Comparison of ENCODE assay signal across 19 mouse cellular contexts in the genomic region with DNA sequence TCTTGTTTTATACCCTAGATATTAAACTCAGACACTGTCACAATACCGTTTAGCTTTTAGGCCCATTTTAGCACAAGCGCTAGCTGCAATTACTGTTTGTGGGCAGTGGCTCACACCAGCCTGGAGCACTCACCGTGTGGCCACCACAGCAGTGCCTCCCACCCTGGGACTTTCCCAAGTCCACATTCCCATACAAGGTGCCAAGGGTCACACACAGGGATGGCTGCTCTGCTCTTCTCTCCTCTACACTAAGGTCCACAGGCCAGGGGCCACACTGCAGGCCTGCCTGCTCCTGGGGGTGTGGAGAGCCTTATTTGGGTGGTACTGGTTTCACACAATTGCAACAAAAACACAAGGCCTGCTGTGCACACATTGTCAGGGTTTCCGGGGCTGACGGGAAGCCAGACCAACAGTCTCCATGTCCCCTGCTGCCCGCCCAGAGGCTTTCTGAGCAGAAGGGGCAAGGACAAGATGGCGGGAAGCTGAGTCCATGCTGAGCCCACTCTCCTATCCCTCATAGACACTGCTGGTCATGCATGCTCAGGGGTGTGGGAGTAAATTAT. TPM values are rescaled to one million over a fixed set of nuclear protein-coding genes. Genes with fewer than 3 reads are reported as not detected.
DNase-seq lines count a peak whose midpoint lies in the region; ATAC-seq and TF ChIP-seq lines count a peak whose summit lies in the region.
"Had no signal": no experiment of that assay in that cellular context is flagged by ENCODE, and none has a peak within 500 bp of the region (broad histone marks: within the 10 kb centered on the region; RNA-seq: fewer than 3 reads in every experiment).

No protein-coding gene starts in this region.

- H3K36me3 ChIP-seq in hindbrain, embryonic 10.5 days, result peaks cover 54% of the 10 kb centered on the region
- peaks cover 22% of the 10 kb centered on the region for H3K36me3 ChIP-seq in hindbrain, embryonic 12.5 days
- no peaks in the 10 kb centered on the region; the same call in none of the 2 replicates for H3K36me3 ChIP-seq in liver, embryonic 14.5 days (replicated peaks; ENCODE audit: control insufficient read depth, insufficient read depth, low read depth)
- H3K36me3 ChIP-seq in forebrain, embryonic 15.5 days, result 0 out of 2 replicates have a peak, but pooled peaks cover 11% of the 10 kb centered on the region

- no peak for ATAC-seq in hindbrain, embryonic 12.5 days (ENCODE audit: low FRiP score)
- ATAC-seq in liver, embryonic 14.5 days (ENCODE audit: insufficient read depth), result peak; percentile 44
- ATAC-seq in forebrain, embryonic 15.5 days (replicated peaks), result no peak

- peaks cover 7% of the 10 kb centered on the region; the same call in 1 of the 2 replicates for H3K27me3 ChIP-seq in hindbrain, embryonic 10.5 days (ENCODE audit: insufficient read depth, poor library complexity, severe bottlenecking)
- H3K27me3 ChIP-seq in hindbrain, embryonic 12.5 days, result peaks cover 12% of the 10 kb centered on the region; the same call in 1 of the 2 replicates
- H3K27me3 ChIP-seq in liver, embryonic 14.5 days (ENCODE audit: control insufficient read depth, insufficient read depth, low read length), result no peaks in the 10 kb centered on the region
- H3K27me3 ChIP-seq in forebrain, embryonic 15.5 days, result no peaks in the 10 kb centered on the region
- H3K27me3 ChIP-seq: embryonic facial prominence, embryonic 15.5 days; limb, embryonic 15.5 days; stomach, embryonic 15.5 days had no signal

- DNase-seq in cerebellum, adult 9-10 months, result peak; percentile 39
- no peak for DNase-seq in cerebellum, adult 8-10 months
- no peak for DNase-seq in hindbrain, embryonic 10.5 days (ENCODE audit: low spot score)
- no peak for DNase-seq in layer of hippocampus, adult 2 months (ENCODE audit: low spot score in 2 of 2)
- no peak for DNase-seq in layer of hippocampus, postnatal 14 days (ENCODE audit: low spot score in 2 of 2)
- peak in 2 of 3 experiments; percentile 10 to 19 for DNase-seq in liver, embryonic 14.5 days (ENCODE audit: low read depth in 3 of 3, low spot score in 3 of 3)
- DNase-seq: cerebellum, adult 2 months; gastrocnemius, postnatal 36 days; lung, postnatal 10 days; right cerebral cortex, adult 18-20 months; thymus, adult 2 months had no signal

- H3K4me2 ChIP-seq in hindbrain, embryonic 12.5 days (replicated peaks), result no peak overlapping the region
- no peak overlapping the region for H3K4me2 ChIP-seq in liver, embryonic 14.5 days (ENCODE audit: low read depth)
- H3K4me2 ChIP-seq in forebrain, embryonic 15.5 days (replicated peaks), result no peak overlapping the region
- H3K4me2 ChIP-seq: embryonic facial prominence, embryonic 15.5 days; hindbrain, embryonic 13.5 days; limb, embryonic 15.5 days; stomach, embryonic 15.5 days had no signal

- no peak overlapping the region for H3K9ac ChIP-seq in hindbrain, embryonic 12.5 days
- no peak overlapping the region for H3K9ac ChIP-seq in liver, embryonic 14.5 days (replicated peaks)
- H3K9ac ChIP-seq in forebrain, embryonic 15.5 days (replicated peaks), result no peak overlapping the region
- H3K9ac ChIP-seq: embryonic facial prominence, embryonic 15.5 days; hindbrain, embryonic 13.5 days; limb, embryonic 15.5 days; stomach, embryonic 15.5 days had no signal

- H3K27ac ChIP-seq in hindbrain, embryonic 10.5 days, result peak overlapping the region; percentile 26; the same call in 1 of the 2 replicates
- H3K27ac ChIP-seq in hindbrain, embryonic 12.5 days, result no peak overlapping the region
- peak overlapping the region; percentile 76 for H3K27ac ChIP-seq in layer of hippocampus, adult 2 months
- no peak overlapping the region for H3K27ac ChIP-seq in liver, embryonic 14.5 days
- H3K27ac ChIP-seq in forebrain, embryonic 15.5 days (replicated peaks), result no peak overlapping the region
- H3K27ac ChIP-seq: embryonic facial prominence, embryonic 15.5 days; hindbrain, embryonic 13.5 days; limb, embryonic 15.5 days had no signal

- 78% methylated on average over 7 of the region's 7 CpGs for WGBS in hindbrain, embryonic 10.5 days
- WGBS in hindbrain, embryonic 12.5 days, result 79% methylated on average over 7 of the region's 7 CpGs
- 77% methylated on average over 7 of the region's 7 CpGs for WGBS in liver, embryonic 14.5 days (ENCODE audit: insufficient replicate concordance)
- WGBS in forebrain, embryonic 15.5 days, result 84% methylated on average over 7 of the region's 7 CpGs

- H3K4me1 ChIP-seq in hindbrain, embryonic 10.5 days (replicated peaks), result peaks cover 51% of the 10 kb centered on the region
- peaks cover 31% of the 10 kb centered on the region for H3K4me1 ChIP-seq in hindbrain, embryonic 12.5 days
- H3K4me1 ChIP-seq in liver, embryonic 14.5 days (replicated peaks; ENCODE audit: control insufficient read depth in 2 of 2, insufficient read depth in 2 of 2, low read length in 1 of 2), result peaks cover 0 to 5% of the 10 kb centered on the region in 2 experiments; a peak in 1 of 4 replicates
- H3K4me1 ChIP-seq in forebrain, embryonic 15.5 days, result peaks cover 25% of the 10 kb centered on the region

- TF ChIP-seq CTCF in layer of hippocampus, adult 2 months (conservative IDR thresholded peaks at IDR 0.05), result no peak
- TF ChIP-seq CTCF in liver, embryonic 14.5 days (IDR thresholded peaks at IDR 0.05; ENCODE audit: low read depth), result no peak

- TF ChIP-seq EP300 in liver, embryonic 14.5 days (IDR thresholded peaks at IDR 0.05; ENCODE audit: low read depth), result no peak

- no peaks in the 10 kb centered on the region for H3K9me3 ChIP-seq in hindbrain, embryonic 10.5 days
- H3K9me3 ChIP-seq in hindbrain, embryonic 12.5 days (replicated peaks), result no peaks in the 10 kb centered on the region
- no peaks in the 10 kb centered on the region for H3K9me3 ChIP-seq in liver, embryonic 14.5 days (ENCODE audit: control insufficient read depth, low read length)
- no peaks in the 10 kb centered on the region for H3K9me3 ChIP-seq in forebrain, embryonic 15.5 days
- H3K9me3 ChIP-seq: embryonic facial prominence, embryonic 15.5 days; hindbrain, embryonic 13.5 days; limb, embryonic 15.5 days; stomach, embryonic 15.5 days had no signal

- H3K4me3 ChIP-seq in hindbrain, embryonic 10.5 days, result no peak overlapping the region
- H3K4me3 ChIP-seq in hindbrain, embryonic 12.5 days, result no peak overlapping the region
- H3K4me3 ChIP-seq in layer of hippocampus, adult 2 months, result no peak overlapping the region
- H3K4me3 ChIP-seq in liver, embryonic 14.5 days (ENCODE audit: insufficient read depth in 1 of 2, low read depth in 2 of 2, low read length in 2 of 2), result no peak overlapping the region
- H3K4me3 ChIP-seq in forebrain, embryonic 15.5 days, result no peak overlapping the region
- H3K4me3 ChIP-seq: embryonic facial prominence, embryonic 15.5 days; hindbrain, embryonic 13.5 days; limb, embryonic 15.5 days; stomach, embryonic 15.5 days had no signal

RNA-seq across cellular contexts. Expression of a gene that starts 9.8 kb away (rescaled TPM):
- 395 and 442 TPM in 2 replicates for polyA plus RNA-seq in hindbrain, embryonic 10.5 days (2016; fragmentation: Nextera tagmentation; extraction: Ambion mirVana)
- polyA plus RNA-seq in hindbrain, embryonic 12.5 days (2016; fragmentation: Nextera tagmentation; extraction: Ambion mirVana), result 263 and 312 TPM in 2 replicates
- 100 to 1,000 TPM; 182 to 220 TPM for total RNA-seq in layer of hippocampus, adult 2 months (2021)
- 100 to 1,000 TPM; 165 to 168 TPM for total RNA-seq in layer of hippocampus, postnatal 14 days (2021)
- polyA plus RNA-seq in liver, embryonic 14.5 days (2012; rRNA removed), result 73.6 and 129 TPM in 2 replicates
- 204 and 208 TPM in 2 replicates for polyA plus RNA-seq in liver, embryonic 14.5 days (2014; fragmentation: Nextera tagmentation; extraction: Ambion mirVana)
- 278 and 295 TPM in 2 replicates for polyA plus RNA-seq in forebrain, embryonic 15.5 days (2015; fragmentation: Nextera tagmentation; extraction: Ambion mirVana)

RNA-seq across cellular contexts. Expression of a gene that starts 43.7 kb away (rescaled TPM):
- polyA plus RNA-seq in hindbrain, embryonic 10.5 days (2016; fragmentation: Nextera tagmentation; extraction: Ambion mirVana), result 0.06 and 0.31 TPM in 2 replicates
- 0.40 and 0.54 TPM in 2 replicates for polyA plus RNA-seq in hindbrain, embryonic 12.5 days (2016; fragmentation: Nextera tagmentation; extraction: Ambion mirVana)
- total RNA-seq in layer of hippocampus, adult 2 months (2021), result under 1 TPM; 0.15 to 0.20 TPM
- total RNA-seq in layer of hippocampus, postnatal 14 days (2021), result under 1 TPM in 1 of 2 experiments, not detected in 1; 0.36 TPM
- 0.02 TPM in 1 of 2 replicates, not detected in the other for polyA plus RNA-seq in liver, embryonic 14.5 days (2012; rRNA removed)
- 0.04 TPM in 1 of 2 replicates, not detected in the other for polyA plus RNA-seq in liver, embryonic 14.5 days (2014; fragmentation: Nextera tagmentation; extraction: Ambion mirVana)
- 0.17 and 0.31 TPM in 2 replicates for polyA plus RNA-seq in forebrain, embryonic 15.5 days (2015; fragmentation: Nextera tagmentation; extraction: Ambion mirVana)
- total RNA-seq: midbrain, postnatal 0 days had no signal
- polyA plus RNA-seq: intestine, embryonic 14.5 days; midbrain, postnatal 0 days had no signal

Comparison
In these comparisons a context has a peak if more than half of its experiments do, and no peak if none do; other contexts are left out.
1. DNase-seq: peak in cerebellum, adult 9-10 months (single experiment) and liver, embryonic 14.5 days (2 of 3); none in cerebellum, adult 8-10 months (single experiment), hindbrain, embryonic 10.5 days (single experiment), layer of hippocampus, adult 2 months (0 of 2) and layer of hippocampus, postnatal 14 days (0 of 2).
2. H3K27ac ChIP-seq: peak in hindbrain, embryonic 10.5 days (single experiment) and layer of hippocampus, adult 2 months (single experiment); none in hindbrain, embryonic 12.5 days (single experiment), liver, embryonic 14.5 days (single experiment) and forebrain, embryonic 15.5 days (single experiment).